Mouse (Mus musculus): ENCODE data around the gene Serpinh1. TPM values are rescaled to one million over a fixed set of nuclear protein-coding genes. Genes with fewer than 3 reads are reported as not detected.
A peak's percentile ranks its signal among the peaks of the same experiment; 100 is the strongest.
"Not testable (repeated sequence)": the region's sequence is repeated elsewhere in the genome, so short reads cannot be mapped to it uniquely, and the experiment has no call there.

Serpinh1 gene
- polyA plus RNA-seq, 1 experiment from 2014 or later, result 819 TPM

DNA sequence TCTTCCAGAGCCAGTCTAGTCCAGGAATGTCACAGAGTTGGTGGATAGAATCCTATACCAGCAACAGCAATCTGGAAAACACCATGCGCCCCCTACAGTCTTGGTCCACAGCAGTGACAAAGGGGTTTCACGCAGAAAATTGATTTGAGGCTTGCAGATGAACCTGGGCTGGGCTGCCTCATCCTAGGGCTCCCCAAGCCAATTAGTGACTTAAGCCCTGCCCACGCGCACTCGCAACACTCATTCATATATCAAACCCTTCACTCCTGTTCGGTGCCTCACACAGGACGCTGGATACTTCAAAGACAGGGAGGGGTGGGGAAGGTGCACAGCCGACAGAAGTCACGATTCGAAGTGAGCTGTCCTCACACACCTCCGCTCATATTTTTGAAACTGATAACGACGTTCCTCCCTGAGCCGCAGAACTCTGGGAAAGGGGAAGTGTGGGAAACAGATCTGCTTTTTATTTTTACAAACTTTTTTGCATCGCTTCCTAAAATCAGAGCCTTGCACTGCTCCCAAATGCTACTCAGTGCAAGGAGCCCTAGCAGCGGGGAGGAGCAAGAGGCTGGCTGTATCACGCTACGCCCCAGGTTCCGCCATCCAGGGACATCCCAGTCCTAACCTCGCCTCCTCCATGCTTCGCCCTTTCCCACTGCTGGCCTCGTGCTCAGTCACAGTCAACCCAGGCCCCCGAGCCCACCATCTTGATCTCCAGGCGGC is 27.6 kb upstream of the Serpinh1 start:
- TF ChIP-seq CTCF (IDR thresholded peaks at IDR 0.05; ENCODE audit: low read depth), result peak; percentile 70
- DNase-seq (ENCODE audit: low spot score), result peak; percentile 79
- Histone ChIP-seq H3K27ac (peak overlapping the region; percentile 79), H3K4me1 (replicated peaks; ENCODE audit: insufficient read depth, low read length) (peaks cover 20% of the 10 kb centered on the region), H3K4me3 (replicated peaks; ENCODE audit: low read depth, low read length) (peak overlapping the region; percentile 49), H3K9me3 (replicated peaks; ENCODE audit: low read length) (no peaks in the 10 kb centered on the region), H3K36me3 (ENCODE audit: insufficient read depth, low read length) (no peaks in the 10 kb centered on the region), H3K27me3 (ENCODE audit: insufficient read depth, low read length) (no peaks in the 10 kb centered on the region), H3K9ac (ENCODE audit: low read depth, low read length) (peak overlapping the region; percentile 49), H3K4me2 (ENCODE audit: low read length) (peak overlapping the region; percentile 73)
- ATAC-seq (replicated peaks; ENCODE audit: low FRiP score, low read depth), result peak; percentile 61
- WGBS, result under 1% methylated on average over 24 of the region's 24 CpGs

DNA sequence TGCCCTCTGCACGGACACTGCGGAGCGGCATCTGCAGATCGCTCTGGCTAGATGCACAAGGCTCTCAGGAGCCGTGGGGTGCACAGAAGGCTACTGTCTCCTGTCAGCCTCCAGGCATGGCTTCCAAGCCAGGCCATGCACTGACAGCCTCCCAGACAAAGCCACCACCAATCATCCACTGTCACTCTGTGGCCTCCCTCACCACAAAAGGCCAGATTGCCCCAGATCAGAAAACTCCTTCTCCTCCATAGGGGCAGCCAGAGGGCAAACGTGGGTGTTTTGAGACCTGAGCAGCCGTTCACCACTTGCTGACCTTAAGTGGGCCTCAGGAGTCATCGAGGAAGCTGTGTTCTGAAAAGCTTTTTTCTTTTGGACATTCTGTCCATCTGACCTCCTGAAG is 25.8 kb upstream of the Serpinh1 start:
- H3K27ac ChIP-seq, result no peak overlapping the region
- H3K4me3 ChIP-seq (replicated peaks; ENCODE audit: low read depth, low read length), result no peak overlapping the region
- DNase-seq (ENCODE audit: low spot score) (no peak), ATAC-seq (replicated peaks; ENCODE audit: low FRiP score, low read depth) (no peak)
- 45% methylated on average over 8 of the region's 8 CpGs for WGBS
- H3K36me3 ChIP-seq (ENCODE audit: insufficient read depth, low read length), result no peaks in the 10 kb centered on the region
- no peak overlapping the region for H3K4me2 ChIP-seq (ENCODE audit: low read length)
- no peaks in the 10 kb centered on the region for H3K9me3 ChIP-seq (replicated peaks; ENCODE audit: low read length)
- peaks cover 15% of the 10 kb centered on the region; the same call in 1 of the 2 replicates for H3K4me1 ChIP-seq (replicated peaks; ENCODE audit: insufficient read depth, low read length)
- H3K27me3 ChIP-seq (ENCODE audit: insufficient read depth, low read length), result no peaks in the 10 kb centered on the region
- no peak for TF ChIP-seq CTCF (IDR thresholded peaks at IDR 0.05; ENCODE audit: low read depth)
- no peak overlapping the region for H3K9ac ChIP-seq (ENCODE audit: low read depth, low read length)

DNA sequence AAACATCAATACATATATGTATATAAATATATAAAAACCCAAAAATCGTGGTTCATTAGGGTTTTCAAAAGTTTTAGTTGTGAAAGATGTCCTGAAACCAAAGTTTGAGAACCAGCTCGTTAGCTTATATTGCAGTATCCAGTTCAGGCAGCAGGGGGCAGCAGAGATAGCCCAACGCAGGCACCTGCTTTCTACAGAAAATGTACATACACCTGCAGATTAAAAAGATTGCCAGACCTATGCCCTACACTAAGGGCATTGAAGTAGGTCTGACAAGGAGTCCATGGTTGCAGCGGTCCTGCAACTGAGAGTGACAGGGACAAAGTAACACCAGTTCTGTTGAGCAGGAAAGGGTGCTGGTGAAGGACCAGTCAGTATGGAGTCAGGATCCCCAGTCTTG is 22.4 kb upstream of the Serpinh1 start:
- DNase-seq (ENCODE audit: low spot score) (peak; percentile 73), ATAC-seq (replicated peaks; ENCODE audit: low FRiP score, low read depth) (no peak)
- Histone ChIP-seq H3K27me3 (ENCODE audit: insufficient read depth, low read length) (no peaks in the 10 kb centered on the region), H3K4me3 (replicated peaks; ENCODE audit: low read depth, low read length) (no peak overlapping the region), H3K36me3 (ENCODE audit: insufficient read depth, low read length) (no peaks in the 10 kb centered on the region), H3K27ac (no peak overlapping the region), H3K4me1 (replicated peaks; ENCODE audit: insufficient read depth, low read length) (no peaks in the 10 kb centered on the region), H3K9ac (ENCODE audit: low read depth, low read length) (no peak overlapping the region), H3K9me3 (replicated peaks; ENCODE audit: low read length) (no peaks in the 10 kb centered on the region), H3K4me2 (ENCODE audit: low read length) (no peak overlapping the region)
- TF ChIP-seq CTCF (IDR thresholded peaks at IDR 0.05; ENCODE audit: low read depth), result peak; percentile 88
- WGBS, result 3% methylated on average over 4 of the region's 4 CpGs

- not testable (repeated sequence) for H3K9ac ChIP-seq (ENCODE audit: low read depth, low read length); H3K27ac ChIP-seq; H3K4me1 ChIP-seq (replicated peaks; ENCODE audit: insufficient read depth, low read length); DNase-seq (ENCODE audit: low spot score); H3K27me3 ChIP-seq (ENCODE audit: insufficient read depth, low read length); H3K36me3 ChIP-seq (ENCODE audit: insufficient read depth, low read length); H3K4me2 ChIP-seq (ENCODE audit: low read length); H3K4me3 ChIP-seq (replicated peaks; ENCODE audit: low read depth, low read length); H3K9me3 ChIP-seq (replicated peaks; ENCODE audit: low read length)
- TF ChIP-seq CTCF (IDR thresholded peaks at IDR 0.05; ENCODE audit: low read depth), result peak; percentile 62
- WGBS, result 67% methylated on average over 3 of the region's 3 CpGs
- ATAC-seq (replicated peaks; ENCODE audit: low FRiP score, low read depth), result 0 out of 2 replicates have a peak, but pooled peaks have one; percentile 11
These were observed 21.3 kb upstream of the Serpinh1 start for GRCm38 (mm10) chr7:99374325-99374724.

- H3K4me2 ChIP-seq (ENCODE audit: low read length), result no peak overlapping the region
- WGBS, result 56% methylated on average over 6 of the region's 6 CpGs
- H3K4me1 ChIP-seq (replicated peaks; ENCODE audit: insufficient read depth, low read length), result no peaks in the 10 kb centered on the region
- no peak for DNase-seq (ENCODE audit: low spot score)
- no peaks in the 10 kb centered on the region for H3K9me3 ChIP-seq (replicated peaks; ENCODE audit: low read length)
- no peak overlapping the region for H3K4me3 ChIP-seq (replicated peaks; ENCODE audit: low read depth, low read length)
- no peak overlapping the region for H3K9ac ChIP-seq (ENCODE audit: low read depth, low read length)
- H3K27me3 ChIP-seq (ENCODE audit: insufficient read depth, low read length), result no peaks in the 10 kb centered on the region
- ATAC-seq (replicated peaks; ENCODE audit: low FRiP score, low read depth), result no peak
- no peak for TF ChIP-seq CTCF (IDR thresholded peaks at IDR 0.05; ENCODE audit: low read depth)
- H3K36me3 ChIP-seq (ENCODE audit: insufficient read depth, low read length), result no peaks in the 10 kb centered on the region
- no peak overlapping the region for H3K27ac ChIP-seq
These were observed 13.7 kb upstream of the Serpinh1 start for GRCm38 (mm10) chr7:99366716-99367115.

DNA sequence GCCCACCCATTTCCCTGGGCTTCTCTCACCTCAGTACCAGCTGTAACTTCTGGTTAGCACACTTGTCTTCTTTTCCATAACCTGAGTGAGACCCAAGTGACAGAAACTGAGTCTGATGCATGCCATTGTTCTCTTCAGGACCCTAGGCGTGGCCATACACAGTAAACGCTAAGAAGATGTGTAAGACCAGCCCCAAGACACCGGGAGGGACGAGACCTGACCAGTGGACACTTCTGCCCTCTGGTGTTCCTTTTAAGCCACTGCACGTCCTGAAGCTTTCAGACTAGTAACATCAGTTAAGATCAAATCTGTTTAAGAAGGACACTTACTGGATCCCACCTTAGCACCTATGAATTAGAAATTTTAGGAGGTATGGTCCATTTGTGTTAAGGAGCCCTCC is 12.0 kb upstream of the Serpinh1 start:
- ATAC-seq (replicated peaks; ENCODE audit: low FRiP score, low read depth) (no peak), DNase-seq (ENCODE audit: low spot score) (peak; percentile 94)
- Histone ChIP-seq H3K27ac (no peak overlapping the region), H3K4me1 (replicated peaks; ENCODE audit: insufficient read depth, low read length) (peaks cover 8% of the 10 kb centered on the region; the same call in 1 of the 2 replicates), H3K4me3 (replicated peaks; ENCODE audit: low read depth, low read length) (no peak overlapping the region), H3K4me2 (ENCODE audit: low read length) (no peak overlapping the region), H3K36me3 (ENCODE audit: insufficient read depth, low read length) (no peaks in the 10 kb centered on the region), H3K9ac (ENCODE audit: low read depth, low read length) (no peak overlapping the region), H3K27me3 (ENCODE audit: insufficient read depth, low read length) (no peaks in the 10 kb centered on the region), H3K9me3 (replicated peaks; ENCODE audit: low read length) (no peaks in the 10 kb centered on the region)
- under 1% methylated on average over 5 of the region's 5 CpGs for WGBS
- TF ChIP-seq CTCF (IDR thresholded peaks at IDR 0.05; ENCODE audit: low read depth), result peak; percentile 99
